Mouse (Mus musculus): ENCODE results near the gene Prune1.

Gene Prune1

DNA sequence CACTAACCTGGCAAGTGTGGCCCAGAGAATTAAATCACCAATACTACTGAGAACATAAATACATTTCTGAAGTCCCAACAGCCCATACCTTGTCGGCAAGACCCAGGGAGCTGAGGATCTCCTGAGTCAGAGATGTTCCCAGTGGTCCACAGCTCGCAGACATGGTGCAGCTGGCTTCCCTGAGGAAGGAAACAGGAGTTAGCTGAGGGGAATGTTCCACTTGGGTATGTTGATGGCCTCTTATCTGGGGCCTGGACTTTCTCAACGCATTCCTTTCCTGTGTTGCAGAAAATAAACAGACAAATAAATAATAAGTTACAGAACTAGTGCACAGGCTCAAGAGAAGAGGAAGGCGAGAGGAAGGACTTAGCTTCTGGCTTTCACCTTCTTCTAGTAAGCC is 24.4 kb upstream of the Prune1 start:
- DNase-seq (ENCODE audit: low read depth, low spot score) = no peak

DNA sequence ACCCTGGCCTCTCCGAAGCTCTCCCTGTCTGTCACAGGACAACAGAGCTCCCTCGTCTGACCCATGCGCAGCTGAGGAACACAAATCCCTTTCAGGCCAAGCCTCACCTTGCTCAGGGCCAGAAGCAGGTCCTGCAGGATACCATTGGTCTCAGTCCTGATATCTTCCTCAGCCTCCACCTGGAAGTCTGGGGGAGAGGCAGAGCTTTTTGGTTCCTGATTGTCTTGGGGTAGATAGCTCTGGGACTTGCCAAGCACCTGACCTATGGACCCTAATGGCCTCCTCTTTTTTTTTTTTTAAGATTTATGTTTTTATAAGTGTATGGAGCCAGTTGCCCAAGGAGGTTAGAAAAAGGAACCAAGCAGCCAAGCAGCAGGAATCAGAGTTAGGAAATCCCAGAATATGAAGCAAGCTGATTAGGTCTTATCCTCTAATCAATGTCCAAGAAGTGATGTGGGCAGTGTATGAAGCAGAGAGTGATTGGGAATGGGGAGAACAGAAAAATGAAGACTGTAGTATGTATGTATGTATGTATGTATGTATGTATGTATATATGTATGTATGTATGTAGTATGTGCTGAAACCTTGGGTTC is 19.4 kb upstream of the Prune1 start:
- no peak for DNase-seq (ENCODE audit: low read depth, low spot score)

DNA sequence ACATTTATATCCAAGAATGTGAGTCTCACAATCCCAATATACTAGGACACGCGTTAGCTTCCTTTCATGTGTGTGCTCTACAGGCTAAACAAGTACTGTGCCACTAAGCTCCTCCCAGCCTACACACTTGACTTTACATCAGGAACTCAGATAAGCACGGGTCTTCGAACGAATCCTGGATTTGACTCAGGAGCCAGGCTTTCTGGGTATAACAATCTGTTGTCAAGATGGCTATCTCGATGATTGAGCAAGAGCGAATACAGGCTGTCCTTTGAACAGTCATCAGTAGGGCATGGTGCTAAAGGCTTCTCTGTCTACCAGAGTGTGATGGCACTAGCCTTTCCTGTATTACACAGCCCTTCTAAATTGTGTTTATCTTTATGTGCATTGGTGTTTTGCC is 16.1 kb upstream of the Prune1 start:
- no peak for DNase-seq (ENCODE audit: low read depth, low spot score)

DNA sequence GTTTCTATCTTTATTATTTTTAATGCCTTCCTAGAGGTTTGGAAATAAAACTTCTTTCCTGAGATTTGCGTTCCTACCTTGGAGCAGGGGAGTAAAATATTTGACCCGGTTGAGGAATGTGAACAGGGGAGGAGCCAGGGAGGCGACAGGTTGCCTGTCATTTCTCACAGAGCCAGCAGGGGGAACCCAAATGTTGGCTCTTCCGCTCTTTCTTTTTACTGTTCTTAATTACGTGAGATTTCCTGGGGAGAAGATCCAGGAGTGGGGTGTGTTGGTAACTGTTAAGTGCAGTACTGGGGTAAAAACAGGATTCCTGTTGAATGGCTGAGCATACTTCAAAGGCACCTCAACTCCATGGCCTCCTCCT is 14.2 kb upstream of the Prune1 start:
- DNase-seq (ENCODE audit: low read depth, low spot score) = no peak

DNA sequence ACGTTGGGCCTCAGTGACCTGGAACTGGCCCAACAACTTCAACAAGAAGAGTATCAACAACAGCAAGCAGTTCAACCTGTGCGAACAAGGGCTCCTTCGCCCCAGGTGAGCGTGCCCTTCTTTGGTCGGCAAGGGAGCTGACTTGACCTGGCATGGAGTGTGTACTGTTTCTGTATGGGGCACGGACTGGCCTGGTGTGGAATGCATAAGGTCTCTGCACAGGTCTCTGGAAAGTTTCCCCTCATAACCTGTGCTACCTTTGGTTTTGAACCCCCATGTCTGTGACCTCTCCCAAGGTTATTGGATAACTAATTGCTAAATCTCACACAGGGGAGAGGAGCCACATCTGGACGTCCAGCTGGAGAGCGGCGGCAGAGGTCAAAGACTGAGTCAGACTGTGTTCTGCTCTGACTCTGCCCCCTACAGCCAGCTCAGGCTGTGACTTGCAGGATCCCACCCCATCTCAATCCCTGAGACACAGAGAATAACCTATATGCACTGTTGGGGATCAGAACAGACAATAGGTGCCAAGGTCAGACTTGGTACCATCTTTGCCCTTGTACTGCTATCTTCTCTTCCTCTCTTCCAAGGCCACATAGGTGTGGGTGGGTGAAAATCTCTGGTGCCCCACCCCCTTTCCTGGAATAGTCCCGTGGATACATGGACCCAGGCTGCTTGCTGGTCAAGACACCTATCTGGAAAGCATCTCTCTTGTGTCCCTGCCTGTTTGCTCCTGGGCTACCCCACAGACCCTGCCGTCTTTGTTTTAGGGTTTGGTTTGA is 13.6 kb upstream of the Prune1 start:
- no peak for DNase-seq (ENCODE audit: low read depth, low spot score)

DNA sequence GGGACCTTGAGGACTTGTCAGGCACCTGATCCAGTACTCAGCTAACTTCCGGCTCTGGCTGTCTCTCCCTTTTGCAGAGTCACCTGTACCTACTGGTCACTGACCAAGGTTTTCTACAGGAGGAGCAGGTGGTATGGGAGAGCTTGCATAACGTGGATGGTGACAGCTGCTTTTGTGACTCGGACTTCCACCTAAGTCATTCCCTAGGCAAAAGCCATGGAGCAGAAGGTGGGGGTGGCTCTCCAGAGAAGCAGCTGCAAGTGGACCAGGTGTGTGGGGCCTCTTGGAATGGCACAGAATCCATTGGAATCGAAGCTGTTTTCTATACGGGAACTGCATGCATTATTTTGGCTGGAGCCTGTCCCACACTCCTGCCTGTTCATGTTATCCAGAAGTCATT is 12.8 kb upstream of the Prune1 start:
- no peak for DNase-seq (ENCODE audit: low read depth, low spot score)

DNA sequence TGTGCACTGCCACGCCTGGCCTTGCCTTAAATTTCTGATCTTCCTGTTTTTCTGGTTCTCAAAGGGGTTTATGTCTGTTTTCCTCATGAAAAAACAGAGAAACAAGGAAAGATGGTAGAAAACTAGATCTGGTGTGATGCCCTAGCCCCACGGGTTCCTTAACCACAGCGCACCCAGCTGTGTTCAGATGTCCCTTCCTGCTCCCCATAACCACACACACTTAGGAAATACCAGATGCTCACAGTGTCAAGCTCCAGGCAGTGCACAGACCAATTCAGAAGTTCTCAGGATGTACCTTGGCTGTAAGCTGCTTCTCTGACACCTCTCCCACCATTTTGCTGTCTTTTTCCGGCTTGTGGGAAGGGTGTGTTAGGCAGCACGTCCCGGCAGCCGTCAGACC is 12.4 kb upstream of the Prune1 start:
- no peak for DNase-seq (ENCODE audit: low read depth, low spot score)

DNA sequence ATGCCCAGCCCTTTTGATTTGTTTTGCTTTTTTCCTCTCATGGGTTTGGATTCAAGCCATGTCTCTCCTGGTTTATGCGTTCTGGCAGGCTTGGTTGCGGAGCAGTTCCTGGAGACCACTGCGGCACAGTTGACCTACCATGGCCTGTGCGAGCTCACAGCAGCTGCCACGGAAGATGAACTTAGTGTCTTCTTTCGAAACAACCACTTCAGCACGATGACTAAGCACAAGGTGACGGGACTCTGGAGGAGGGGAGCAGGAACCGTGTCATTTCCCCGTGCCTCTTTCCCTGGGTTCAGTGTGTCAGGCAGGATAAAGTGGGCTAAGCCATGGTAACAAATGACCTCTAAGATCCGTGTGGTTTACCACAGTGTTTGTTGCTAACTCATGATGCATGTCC is 11.7 kb upstream of the Prune1 start:
- DNase-seq (ENCODE audit: low read depth, low spot score) = no peak

DNA sequence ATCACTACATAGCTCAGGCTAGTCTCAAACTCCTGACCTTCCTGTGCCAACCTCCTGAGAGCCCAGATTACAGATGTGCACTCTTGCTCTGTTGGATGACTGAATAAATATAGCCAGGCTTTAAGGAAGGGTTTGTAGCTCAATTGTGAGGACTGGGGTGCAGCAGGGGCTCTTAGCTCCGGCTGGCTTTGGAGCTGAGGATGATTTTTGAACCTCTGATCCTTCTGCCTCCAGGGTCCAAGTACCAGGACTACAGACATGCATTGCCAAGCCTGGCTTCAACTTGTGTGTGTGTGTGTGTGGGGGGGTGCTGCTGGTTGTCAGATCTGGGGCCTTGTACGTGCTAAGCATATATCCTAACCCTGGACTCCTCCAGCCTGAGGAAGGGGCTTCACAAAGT is 11.0 kb upstream of the Prune1 start:
- no peak for DNase-seq (ENCODE audit: low read depth, low spot score)

DNA sequence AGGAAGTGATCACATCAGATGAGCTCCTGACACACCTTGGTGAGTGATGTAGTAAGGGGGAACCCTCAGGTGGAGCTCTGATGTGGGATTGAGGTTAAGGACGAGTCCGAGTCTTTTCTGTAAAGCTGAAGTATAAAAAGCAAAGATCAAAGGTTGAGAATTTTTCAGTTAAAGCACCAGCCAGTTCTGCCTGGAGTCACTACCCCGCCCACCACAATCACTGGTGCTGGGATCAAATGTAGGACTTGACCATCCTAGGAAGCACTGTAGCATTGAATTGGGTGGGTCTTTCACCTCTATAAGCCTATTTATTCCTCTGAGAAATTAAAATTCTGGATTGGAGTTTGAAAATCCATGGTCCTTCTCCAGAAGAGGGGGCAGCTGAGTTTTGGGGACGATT is 9.2 kb upstream of the Prune1 start:
- no peak for DNase-seq (ENCODE audit: low read depth, low spot score)

DNA sequence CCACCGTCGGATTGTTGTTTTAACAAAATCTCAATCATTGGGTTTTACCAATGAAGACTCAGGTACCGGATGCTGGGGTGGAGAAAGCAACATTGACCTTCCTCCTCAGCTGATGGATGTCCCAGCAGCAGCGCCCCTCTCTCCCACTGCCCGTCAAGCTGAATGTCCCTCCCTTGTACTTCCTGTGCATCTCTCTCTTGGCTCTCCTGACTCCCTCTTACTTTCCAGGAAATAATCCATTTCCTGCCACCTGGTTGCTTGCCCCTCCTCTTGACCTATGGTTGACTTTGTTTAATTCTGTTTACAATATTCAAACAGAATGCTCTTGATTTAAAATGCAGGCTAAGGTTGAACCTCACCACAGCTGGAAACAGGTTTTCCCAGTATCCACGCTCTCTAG is 8.3 kb upstream of the Prune1 start:
- DNase-seq (ENCODE audit: low read depth, low spot score) = no peak

DNA sequence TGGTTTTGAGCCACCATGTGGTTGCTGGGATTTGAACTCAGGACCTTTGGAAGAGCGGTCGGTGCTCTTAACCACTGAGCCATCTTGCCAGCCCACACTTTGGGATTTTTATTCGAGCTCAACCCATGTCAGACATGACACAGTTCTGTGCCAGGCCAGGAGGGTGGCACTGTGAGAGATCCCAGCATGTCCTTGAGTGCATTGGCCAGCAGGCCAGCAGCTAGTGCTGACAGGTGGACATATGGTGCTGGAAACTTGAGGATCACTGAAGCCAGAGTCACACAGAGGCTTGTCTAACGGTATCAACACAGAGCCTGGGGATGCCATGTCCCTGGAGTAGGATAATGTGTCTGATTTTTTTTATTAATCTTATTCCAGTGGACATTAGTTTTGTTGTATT is 7.5 kb upstream of the Prune1 start:
- DNase-seq (ENCODE audit: low read depth, low spot score) = no peak

DNA sequence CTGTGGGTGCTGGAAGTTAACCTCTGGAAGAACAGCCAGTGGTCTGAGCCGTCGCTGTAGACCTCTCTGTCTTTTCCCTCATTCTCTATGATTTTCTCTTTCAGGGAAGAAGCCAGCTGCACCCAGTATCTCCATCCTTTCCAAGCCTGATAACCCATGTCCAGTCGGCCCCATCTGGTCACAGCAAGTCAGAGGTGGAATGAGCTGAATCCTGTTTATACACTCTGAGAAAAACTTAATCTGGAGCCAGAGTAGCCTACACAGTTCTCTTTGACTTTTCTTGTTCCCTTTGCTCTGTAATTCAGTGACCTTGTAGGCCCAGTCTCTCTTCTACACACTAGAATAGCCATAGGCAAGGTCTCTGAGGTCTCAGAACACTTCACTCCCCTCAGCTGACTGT is 5.7 kb upstream of the Prune1 start:
- no peak for DNase-seq (ENCODE audit: low read depth, low spot score)

DNA sequence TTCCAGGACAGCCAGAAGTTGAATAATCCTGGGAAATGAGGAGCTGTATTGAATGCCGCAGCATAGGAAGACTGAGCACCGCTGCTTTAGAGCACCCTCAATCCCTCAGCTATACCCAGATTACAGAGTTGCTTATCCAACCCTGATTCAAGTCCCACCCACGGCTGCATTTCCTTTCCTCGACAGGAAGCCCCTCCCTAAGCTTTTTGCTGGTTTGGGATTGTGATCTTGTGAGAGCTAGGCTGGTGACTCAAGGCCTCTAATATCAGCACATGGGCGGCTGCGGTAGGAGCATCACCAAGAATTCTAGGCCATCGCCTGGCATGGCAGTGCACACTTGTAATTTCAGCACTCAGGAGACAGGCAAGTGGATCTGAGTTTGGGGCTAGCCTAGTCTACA is 4.6 kb upstream of the Prune1 start:
- DNase-seq (ENCODE audit: low read depth, low spot score) = no peak

DNA sequence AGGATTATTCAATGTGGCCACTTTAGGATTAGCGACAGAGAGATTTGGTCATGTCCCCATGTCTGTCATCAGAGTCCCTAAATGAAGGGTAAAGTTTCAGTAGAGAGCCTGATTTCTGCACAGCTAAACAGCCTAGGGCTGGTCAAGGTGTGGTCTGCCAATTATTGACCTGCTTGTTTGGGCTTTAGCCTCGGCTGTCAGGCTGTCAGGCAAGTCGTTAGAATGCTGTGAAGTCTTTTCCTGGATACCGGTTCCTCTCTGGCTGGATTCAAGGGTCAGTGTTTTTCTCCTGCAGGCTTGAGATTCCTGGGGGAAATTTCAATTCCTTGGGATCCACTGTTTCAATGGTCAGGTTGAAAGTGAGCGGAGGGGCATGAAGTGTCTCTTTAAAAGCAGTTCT is 4.1 kb upstream of the Prune1 start:
- no peak for DNase-seq (ENCODE audit: low read depth, low spot score)

DNA sequence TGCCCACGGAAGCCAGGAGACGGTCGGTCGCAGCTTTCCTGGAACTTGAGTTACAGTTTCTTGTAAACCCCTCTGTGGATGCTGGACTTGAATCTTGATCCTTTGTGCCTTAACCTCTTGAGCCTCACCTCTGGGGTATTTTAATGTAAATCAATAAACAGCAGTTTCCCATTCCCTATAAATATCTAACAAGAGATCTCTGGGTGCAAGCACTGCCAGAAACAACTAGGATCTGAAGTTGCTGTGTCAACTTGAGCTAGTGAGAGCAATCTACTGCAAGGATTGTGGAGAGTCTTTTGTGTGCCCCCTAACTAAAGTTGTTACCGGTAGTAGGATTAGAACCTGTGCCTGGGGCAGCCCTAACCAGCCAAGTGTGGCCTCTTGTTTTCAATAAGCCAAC is 3.5 kb upstream of the Prune1 start:
- DNase-seq (ENCODE audit: low read depth, low spot score) = no peak

DNA sequence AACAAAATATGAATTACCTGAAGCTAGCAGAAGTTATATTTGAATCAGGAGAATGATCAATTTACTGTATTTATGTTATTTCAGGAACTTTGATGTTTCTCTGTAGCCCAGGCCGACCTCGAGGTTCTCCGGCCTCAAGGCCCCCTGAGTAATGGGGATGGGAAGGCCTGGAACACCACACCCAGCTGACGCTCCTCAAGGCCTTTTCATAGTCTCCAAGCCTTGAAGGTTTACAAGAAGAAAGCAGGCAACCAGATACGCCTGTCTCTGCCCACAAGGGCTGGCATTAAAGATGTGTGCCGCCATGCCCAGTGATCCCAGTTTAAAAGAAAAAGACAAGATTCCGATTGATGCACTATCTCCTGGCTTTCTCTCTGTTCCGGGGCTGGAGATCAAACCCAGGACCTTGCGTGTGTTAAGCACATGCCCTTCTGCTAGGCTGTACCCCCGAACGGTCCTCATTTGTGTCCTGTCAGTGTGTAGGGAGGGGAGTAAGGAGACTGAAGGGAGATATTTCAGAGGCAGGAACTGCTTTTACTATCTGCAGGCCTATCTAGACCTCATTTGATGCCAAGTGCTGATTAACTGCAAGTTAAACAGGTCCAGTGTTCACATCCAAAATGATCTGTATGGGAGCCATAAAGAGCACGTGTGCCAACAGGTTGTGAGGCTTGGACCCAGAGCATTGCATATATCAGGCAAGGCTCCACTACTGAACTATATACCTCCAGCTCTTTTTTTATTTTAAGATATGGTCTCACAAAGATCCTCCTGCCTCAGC is 2.8 kb upstream of the Prune1 start:
- DNase-seq (ENCODE audit: low read depth, low spot score) = no peak

DNA sequence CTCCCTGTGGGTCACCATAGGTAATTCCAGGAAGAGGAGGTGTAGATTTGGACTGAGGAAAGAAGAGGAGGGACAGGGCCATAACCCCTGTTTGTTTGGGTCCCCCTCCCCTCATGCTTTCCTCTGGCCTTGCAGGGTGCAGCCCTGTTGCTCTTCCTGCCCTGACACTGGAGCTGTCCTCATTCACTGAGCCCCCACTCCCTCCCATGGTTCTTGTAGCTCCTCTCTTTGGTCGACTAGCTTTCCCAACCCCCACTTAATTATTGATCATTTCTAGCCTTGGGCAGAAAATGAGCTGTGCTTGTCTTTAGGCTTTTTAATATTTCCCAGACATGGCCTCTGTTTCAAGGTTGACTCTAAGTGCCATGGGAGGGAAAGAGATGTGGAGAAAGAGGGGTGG is 2.2 kb upstream of the Prune1 start:
- DNase-seq (ENCODE audit: low read depth, low spot score) = no peak

DNA sequence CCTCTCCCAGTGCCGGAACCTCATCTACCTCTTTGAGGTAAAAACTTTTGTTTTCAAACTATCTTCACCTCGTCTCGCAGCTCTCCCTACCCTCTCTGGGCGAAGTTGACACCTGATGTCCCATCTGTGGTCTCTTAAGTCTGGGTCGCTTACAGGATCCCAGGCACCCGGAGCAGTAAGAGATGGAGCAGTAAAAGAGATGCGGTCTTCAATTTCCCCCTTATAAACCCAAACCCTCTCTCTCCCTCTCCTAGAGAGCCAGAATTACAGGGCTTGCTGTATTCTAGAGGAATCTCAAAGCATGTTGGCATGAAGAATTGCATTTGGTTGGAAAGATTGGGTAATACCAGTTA is 1.7 kb upstream of the Prune1 start:
- DNase-seq (ENCODE audit: low read depth, low spot score) = no peak

DNA sequence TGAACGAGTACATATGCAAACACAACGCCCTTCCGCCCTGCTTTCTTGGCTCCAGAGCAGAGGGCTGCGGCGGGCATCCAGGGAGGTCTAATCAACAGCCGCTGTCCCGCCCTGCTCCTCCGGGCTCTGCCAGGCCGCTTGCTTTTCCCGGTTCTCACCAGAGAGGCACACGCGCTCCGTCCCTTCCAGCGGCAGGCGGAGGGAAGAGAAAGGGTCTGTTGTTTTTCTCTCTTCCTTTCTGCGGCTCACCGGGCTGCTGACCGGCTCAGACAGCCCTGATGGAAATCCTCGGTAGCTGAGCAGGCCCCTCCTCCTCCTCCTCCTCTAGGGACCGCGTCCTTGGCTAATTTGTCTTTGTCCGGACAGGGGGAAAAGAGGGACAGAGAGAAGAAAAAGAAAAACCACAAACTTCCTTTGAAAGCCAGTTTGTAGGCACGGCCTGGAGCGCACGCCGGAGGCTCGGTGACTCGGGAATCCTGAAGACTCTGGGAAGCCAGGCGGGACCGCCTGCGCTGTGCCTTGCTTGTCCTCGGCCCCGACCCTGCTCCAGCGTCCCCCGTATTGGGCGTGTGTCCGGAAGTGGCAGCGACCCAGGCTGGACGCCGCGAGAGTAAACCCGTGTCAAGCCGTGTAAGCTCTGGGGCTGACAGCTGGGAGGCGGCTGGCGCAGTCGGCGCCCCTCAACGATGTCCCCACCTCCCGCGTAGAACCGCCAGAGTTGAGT is 1.2 kb upstream of the Prune1 start:
- peak; percentile 75 for DNase-seq (ENCODE audit: low read depth, low spot score)

DNA sequence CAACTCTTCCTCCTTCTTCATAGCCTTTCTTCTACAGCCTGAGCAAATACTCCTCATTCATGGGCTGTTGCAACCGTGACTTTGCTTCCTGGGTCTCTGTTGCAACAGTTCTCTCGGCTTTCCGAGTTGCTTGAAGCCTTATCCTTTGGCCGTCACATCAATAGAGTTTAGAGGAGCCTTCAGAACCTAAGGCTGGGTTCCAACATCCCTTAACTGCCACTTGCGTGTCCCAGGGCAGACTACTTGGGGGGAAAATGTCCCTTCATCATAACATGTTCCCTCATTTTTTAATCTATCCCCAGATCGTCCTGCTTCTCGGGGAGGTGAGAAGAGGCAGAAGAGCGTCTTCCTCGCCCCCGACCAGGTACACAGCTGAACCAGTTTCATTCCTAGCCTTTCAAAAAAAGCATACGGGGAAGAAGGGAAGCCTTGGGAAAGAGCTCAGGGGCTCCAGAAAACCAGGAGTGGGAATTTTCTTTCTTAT is 547 bp upstream of the Prune1 start:
- DNase-seq (ENCODE audit: low read depth, low spot score) = peak; percentile 58

DNA sequence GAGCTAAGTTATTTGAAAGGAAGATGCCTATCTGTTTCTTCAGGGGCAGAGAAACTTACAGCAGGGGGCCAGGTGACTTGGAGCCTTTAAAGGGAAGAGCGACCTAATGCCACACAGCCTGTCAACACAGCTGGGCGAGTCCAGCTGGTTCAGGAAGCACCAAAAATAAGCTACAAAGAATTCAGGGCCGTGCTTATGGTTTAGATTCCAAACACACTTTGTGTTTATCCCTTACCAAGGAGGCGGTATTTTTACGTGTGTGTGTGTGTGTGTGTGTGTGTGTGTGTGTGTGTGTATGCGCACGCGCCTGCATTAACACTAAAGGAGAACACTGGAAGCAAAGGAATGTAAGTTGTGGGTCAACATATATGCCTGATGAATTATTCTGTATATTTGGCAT is 1.1 kb downstream of the Prune1 start:
- no peak for DNase-seq (ENCODE audit: low read depth, low spot score)

All from c-Kit-negative CD71-positive TER-119-positive erythroid progenitor cells, embryonic 14.5 days (primary cell).